Mouse (Mus musculus) ES-E14 (cell line): ENCODE results near the gene Cox4i1. TPM values are rescaled to one million over a fixed set of nuclear protein-coding genes. Genes with fewer than 3 reads are reported as not detected.

Experiments
- DNase-seq: peaks from one replicate; pipeline ENCODE4 v3.0.0-alpha.2; 2013; ENCODE audit warnings: low read depth, low spot score
- H3K27ac ChIP-seq: 2 replicates; pipeline ENCODE4 v1.5.1; 2012; ENCODE audit warnings: low read depth, mild to moderate bottlenecking, low read length, moderate library complexity, mixed read lengths; ENCODE audit not compliant: poor library complexity, insufficient read depth, severe bottlenecking
- H3K36me3 ChIP-seq: 2 replicates; pipeline ENCODE4 v1.6.1; 2012; ENCODE audit warnings: mild to moderate bottlenecking, low read length, moderate library complexity, mixed read lengths; ENCODE audit not compliant: control insufficient read depth, poor library complexity, insufficient read depth, severe bottlenecking
- H3K4me1 ChIP-seq, 2 experiments: fragments of 150-350 bp in 1 of 2; sonication (generic) in 1 of 2; 2 replicates each; pipeline ENCODE4 v1.6.1; 2012; ENCODE audit warnings: low read length in 2 of 2, mild to moderate bottlenecking in 1 of 2, mixed read lengths in 1 of 2; ENCODE audit not compliant: control insufficient read depth in 2 of 2, insufficient read depth in 2 of 2, poor library complexity in 1 of 2
- H3K4me3 ChIP-seq, 2 experiments: fragments of 150-350 bp in 1 of 2; sonication (generic) in 1 of 2; 2 replicates each; pipeline ENCODE4 v1.5.1; 2012; ENCODE audit warnings: low read length in 2 of 2, low read depth in 1 of 2, mild to moderate bottlenecking in 1 of 2, mixed read lengths in 1 of 2; ENCODE audit not compliant: insufficient read depth in 1 of 2, poor library complexity in 1 of 2, severe bottlenecking in 1 of 2
- H3K9ac ChIP-seq: 2 replicates; pipeline ENCODE4 v1.6.1; 2012; ENCODE audit warnings: low read depth, mild to moderate bottlenecking, low read length, mixed read lengths; ENCODE audit not compliant: poor library complexity, insufficient read depth, severe bottlenecking
- H3K9me3 ChIP-seq: fragments of 150-350 bp; sonication (generic); 2 replicates; pipeline ENCODE4 v1.6.1; 2012; ENCODE audit warnings: low read depth, mild to moderate bottlenecking, low read length; ENCODE audit not compliant: control insufficient read depth, insufficient read depth
- CHD2 ChIP-seq: IDR thresholded peaks from 2 replicates; pipeline ENCODE4 v1.6.1; 2014; ENCODE audit warnings: mild to moderate bottlenecking, low read depth, low read length, inconsistent platforms
- HCFC1 ChIP-seq: IDR thresholded peaks from 2 replicates; pipeline ENCODE4 v1.6.1; 2012; ENCODE audit warnings: low read length, inconsistent platforms, borderline replicate concordance; ENCODE audit not compliant: insufficient read depth
- MAFK ChIP-seq: IDR thresholded peaks from 2 replicates; pipeline ENCODE4 v1.6.1; 2014; ENCODE audit warnings: mild to moderate bottlenecking, low read depth, low read length, inconsistent platforms; ENCODE audit not compliant: insufficient read depth
- ZC3H11A ChIP-seq: IDR thresholded peaks from 2 replicates; pipeline ENCODE4 v1.6.1; 2012; ENCODE audit warnings: low read depth, mild to moderate bottlenecking, inconsistent platforms, low read length, borderline replicate concordance
- ZNF384 ChIP-seq: IDR thresholded peaks from 2 replicates; pipeline ENCODE4 v1.6.1; 2012; ENCODE audit warnings: low read depth, low read length, inconsistent platforms
- in situ Hi-C, 2 experiments: fragments of 600-800 bp; cut with MboI; formaldehyde crosslinking; loops; one replicate each; pipeline ENCODE4 v1.15.1; 2025; ENCODE audit warnings: low sequenced_read_pairs in 2 of 2, inconsistent platforms in 1 of 2; ENCODE audit not compliant: unreplicated experiment in 2 of 2
- total RNA-seq: library from RNA; depleted of rRNA; stranded (reverse); fragments of 300-350 nt; gene quantifications from 2 replicates; pipeline ENCODE4 v1.2.3, GENCODE M21; 2012

Gene Cox4i1
- total RNA-seq, 1 experiment: 1,965 TPM

- H3K9me3 ChIP-seq: no peaks in the 10 kb centered on the region
- 0 out of 2 replicates have a peak, but pooled peaks have one; percentile 15 for TF ChIP-seq ZC3H11A
- no peak for TF ChIP-seq ZNF384
Measured at GRCm38 (mm10) chr8:120697979-120698272, 29.9 kb downstream of the Cox4i1 start.

GRCm38 (mm10) chr8:120698426-120698825 is 30.4 kb downstream of the Cox4i1 start:
- Histone ChIP-seq H3K4me1 (peaks cover 0 to 5% of the 10 kb centered on the region in 2 experiments; a peak in 2 of 4 replicates), H3K9ac (no peak overlapping the region), H3K27ac (no peak overlapping the region), H3K4me3 (no peak overlapping the region), H3K9me3 (no peaks in the 10 kb centered on the region), H3K36me3 (no peaks in the 10 kb centered on the region)
- in situ Hi-C loops: loop anchor here in 1 of 2 experiments (25.0 kb wide), 1 partner anchor 89 kb away; no protein-coding TSS in a partner anchor
- no peak for DNase-seq
- TF ChIP-seq CHD2: no peak

More at GRCm38 (mm10) chr8:120697979-120698272, 29.9 kb downstream of the Cox4i1 start:
- no peak overlapping the region for H3K4me3 ChIP-seq
- peak; percentile 49 for DNase-seq
- peaks cover 0 to 5% of the 10 kb centered on the region in 2 experiments; a peak in 2 of 4 replicates for H3K4me1 ChIP-seq
- in situ Hi-C loops: loop anchor here in 1 of 2 experiments (25.0 kb wide), 1 partner anchor 89 kb away; no protein-coding TSS in a partner anchor
- H3K27ac ChIP-seq: no peak overlapping the region
- H3K9ac ChIP-seq: no peak overlapping the region
- no peaks in the 10 kb centered on the region for H3K36me3 ChIP-seq

DNA sequence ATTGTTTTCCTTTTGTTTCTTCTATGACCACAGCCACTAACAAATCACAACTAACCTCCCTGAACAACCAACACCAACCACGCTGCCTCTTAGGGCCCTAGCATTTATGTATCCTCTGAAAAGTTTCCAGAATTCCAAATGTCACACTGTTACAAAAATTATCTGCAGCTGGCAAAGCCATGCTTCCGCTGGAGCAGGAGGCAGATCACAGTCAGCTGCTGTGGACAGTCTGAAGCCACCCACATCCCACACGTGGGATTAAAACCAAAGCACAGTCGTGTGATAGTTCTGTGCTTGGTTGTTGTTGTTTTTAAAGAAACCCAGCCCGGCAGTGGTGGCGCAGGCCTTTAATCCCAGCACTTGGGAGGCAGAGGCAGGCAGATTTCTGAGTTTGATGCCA is 31.1 kb downstream of the Cox4i1 start:
- H3K4me3 ChIP-seq: no peak overlapping the region
- no peak overlapping the region for H3K27ac ChIP-seq
- H3K4me1 ChIP-seq: peaks cover 0 to under 1% of the 10 kb centered on the region in 2 experiments; a peak in 1 of 4 replicates
- DNase-seq: no peak
- H3K9me3 ChIP-seq: no peaks in the 10 kb centered on the region
- no peak overlapping the region for H3K9ac ChIP-seq
- TF ChIP-seq MAFK (no peak), CHD2 (no peak), ZNF384 (no peak), HCFC1 (no peak), ZC3H11A (no peak)
- H3K36me3 ChIP-seq: no peaks in the 10 kb centered on the region
- in situ Hi-C loops: loop anchor here in 1 of 2 experiments (25.0 kb wide), 1 partner anchor 88 kb away; no protein-coding TSS in a partner anchor

DNA sequence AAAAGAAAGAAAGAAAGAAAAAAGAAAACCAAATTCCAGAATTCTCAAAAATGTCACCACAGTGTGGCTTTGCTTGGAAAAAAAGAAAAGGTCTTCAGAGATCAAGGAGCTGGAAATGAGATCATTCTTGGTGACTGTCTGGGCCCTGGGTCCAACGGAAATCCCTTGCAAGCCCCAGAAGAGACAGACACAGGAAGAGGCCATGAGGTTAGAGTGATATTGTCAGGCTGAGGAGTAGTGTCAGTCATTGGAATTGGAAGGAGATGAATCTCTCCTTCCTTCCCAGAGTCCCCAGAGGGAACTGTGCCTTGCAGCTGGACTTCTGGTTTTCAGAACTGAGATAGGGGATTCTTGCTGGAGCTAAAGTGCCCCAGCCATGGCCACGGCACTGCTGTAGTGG is 31.5 kb downstream of the Cox4i1 start:
- Histone ChIP-seq H3K27ac (no peak overlapping the region), H3K36me3 (no peaks in the 10 kb centered on the region), H3K4me1 (no peaks in the 10 kb centered on the region), H3K9ac (no peak overlapping the region), H3K9me3 (no peaks in the 10 kb centered on the region), H3K4me3 (no peak overlapping the region)
- no peak for DNase-seq
- in situ Hi-C loops: loop anchor here in 1 of 2 experiments (25.0 kb wide), 1 partner anchor 88 kb away; no protein-coding TSS in a partner anchor
- no peak for TF ChIP-seq CHD2
- TF ChIP-seq HCFC1: no peak
- no peak for TF ChIP-seq ZNF384

DNA sequence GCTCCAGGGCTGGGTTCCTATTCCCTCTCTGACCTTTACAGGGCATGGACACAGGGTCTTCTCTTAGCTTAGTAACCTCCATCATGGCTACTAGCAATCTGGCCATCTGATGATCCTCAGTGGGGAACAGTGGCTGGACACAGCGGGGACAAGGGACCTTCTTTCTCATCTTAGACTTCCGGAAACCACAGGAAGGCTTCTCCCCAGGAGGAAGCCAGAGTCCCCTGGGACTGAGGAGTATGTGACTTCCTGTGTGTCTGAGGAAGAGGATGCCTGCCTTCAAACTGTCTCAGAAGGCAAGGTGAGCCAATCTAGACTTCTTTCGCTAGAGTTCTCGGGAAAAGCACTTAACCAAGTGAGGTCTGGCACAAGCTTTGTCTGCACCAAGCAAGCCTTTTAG is 32.0 kb downstream of the Cox4i1 start:
- Histone ChIP-seq H3K9ac (no peak overlapping the region), H3K4me3 (no peak overlapping the region), H3K36me3 (no peaks in the 10 kb centered on the region), H3K27ac (no peak overlapping the region), H3K9me3 (no peaks in the 10 kb centered on the region), H3K4me1 (no peaks in the 10 kb centered on the region)
- no peak for TF ChIP-seq ZNF384
- no peak for TF ChIP-seq HCFC1
- TF ChIP-seq MAFK: no peak
- TF ChIP-seq CHD2: no peak
- TF ChIP-seq ZC3H11A: no peak
- in situ Hi-C loops: no loop called here
- DNase-seq: no peak
